Mouse (Mus musculus): ENCODE results near the gene Slc23a2. TPM values are rescaled to one million over a fixed set of nuclear protein-coding genes. Genes with fewer than 3 reads are reported as not detected.

Slc23a2 gene
- total RNA-seq, 2 experiments from 2014 or later: 125 to 132 TPM

- peak in 1 of 2 experiments; percentile 34 for DNase-seq (ENCODE audit: low spot score in 2 of 2)
- intact Hi-C loops (cut with DNase I): no loop called here
These were observed 114.2 kb downstream of the Slc23a2 start for GRCm38 (mm10) chr2:132030418-132031363.

GRCm38 (mm10) chr2:132029646-132030417 lies 115.1 kb downstream of the Slc23a2 start, which contains the start of gene Rassf2:
Gene Rassf2, minus strand, starts transcription at chr2:132030258.
- intact Hi-C loops (cut with DNase I): loop anchor here (5.0 kb wide), 1 partner anchor 43 kb away; no protein-coding TSS in a partner anchor

DNA sequence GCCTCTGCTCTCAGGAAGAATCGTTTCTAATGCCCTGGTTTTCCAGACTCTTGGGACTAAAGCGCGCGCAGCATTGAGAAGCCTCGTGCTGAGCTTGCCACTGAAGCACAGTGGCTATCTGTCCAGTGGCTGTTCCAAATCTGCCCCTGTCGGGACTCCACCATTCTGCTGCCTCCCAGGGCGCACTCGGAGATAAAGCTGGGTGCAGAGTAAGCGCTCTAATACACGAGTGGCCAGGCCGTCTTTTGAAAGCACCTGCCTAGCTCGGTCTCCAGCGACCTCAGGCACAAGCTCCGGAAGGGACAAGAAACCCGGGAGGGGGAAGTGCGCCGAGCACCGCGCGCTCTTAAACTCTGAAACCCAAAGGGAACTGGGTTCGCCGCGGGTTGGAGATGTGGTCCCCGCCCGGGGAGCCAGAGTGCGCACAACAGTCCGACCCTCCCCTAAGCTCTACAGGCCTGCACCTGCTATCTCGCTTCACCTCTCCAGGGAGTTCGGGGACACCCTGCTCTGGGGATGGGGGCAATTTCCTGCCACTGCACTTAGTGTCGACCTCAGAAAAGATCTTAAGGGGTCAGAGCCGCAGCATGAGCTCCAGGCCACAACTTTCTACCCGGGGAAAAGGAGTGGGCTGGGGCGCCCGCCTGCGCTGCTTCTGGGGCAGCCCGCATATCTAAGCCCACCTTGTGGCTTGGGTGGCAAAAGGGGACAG lies 115.9 kb downstream of the Slc23a2 start:
- intact Hi-C loops (cut with DNase I): loop anchor here (5.0 kb wide), 1 partner anchor 42 kb away; no protein-coding TSS in a partner anchor
- peak in 1 of 2 experiments; percentile 22 for DNase-seq (ENCODE audit: low spot score in 2 of 2)

More at GRCm38 (mm10) chr2:132029646-132030417, 115.1 kb downstream of the Slc23a2 start, which contains the start of gene Rassf2:
- peak; percentile 82 to 83 for DNase-seq (ENCODE audit: low spot score in 2 of 2)

DNA sequence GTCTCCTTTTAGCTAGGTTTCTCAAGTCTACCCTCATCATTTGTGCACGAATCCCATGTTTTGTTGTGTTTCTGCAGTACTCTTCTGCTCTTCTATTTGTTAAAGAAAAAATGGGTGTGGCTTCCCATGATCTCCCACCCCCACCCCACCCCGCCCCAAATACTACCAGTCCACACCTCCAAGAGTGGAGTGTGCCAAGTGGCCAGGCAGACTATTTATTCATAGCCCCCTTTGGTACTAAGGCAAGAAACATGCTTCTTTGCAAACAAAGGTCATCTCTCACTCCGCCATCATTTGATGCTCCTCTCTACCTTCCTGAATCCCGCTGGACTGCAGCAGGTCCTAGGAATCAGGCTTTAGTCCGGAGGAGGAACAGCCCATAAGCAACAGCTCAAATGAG lies 116.8 kb downstream of the Slc23a2 start:
- intact Hi-C loops (cut with DNase I): loop anchor here (5.0 kb wide), 1 partner anchor 41 kb away; no protein-coding TSS in a partner anchor
- DNase-seq (ENCODE audit: low spot score in 2 of 2): no peak

DNA sequence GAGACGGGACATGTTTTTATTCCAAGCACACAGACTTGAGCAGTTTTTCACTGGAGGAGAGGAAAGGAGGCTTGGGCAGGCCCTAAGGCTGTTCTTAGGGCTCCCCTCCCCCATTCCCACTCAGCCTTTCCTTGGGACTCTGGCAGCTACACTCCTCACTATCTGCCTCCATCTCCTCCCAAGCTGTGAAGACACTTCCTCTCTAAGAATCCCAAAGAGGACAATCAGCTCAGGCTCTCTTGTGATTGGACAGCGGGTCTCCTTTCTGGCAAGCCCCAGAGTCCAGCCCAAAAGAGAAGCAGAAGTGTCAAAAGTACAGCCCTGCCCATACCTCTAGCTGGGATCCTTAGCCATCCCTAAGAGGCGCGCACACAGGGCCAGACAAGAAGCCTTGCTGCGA lies 117.5 kb downstream of the Slc23a2 start:
- DNase-seq (ENCODE audit: low spot score in 2 of 2): peak in 1 of 2 experiments; percentile 23
- intact Hi-C loops (cut with DNase I): loop anchor here (5.0 kb wide), 1 partner anchor 40 kb away; no protein-coding TSS in a partner anchor

- intact Hi-C loops (cut with DNase I): no loop called here
- DNase-seq (ENCODE audit: low spot score in 2 of 2): no peak
These were observed 120.9 kb downstream of the Slc23a2 start for GRCm38 (mm10) chr2:132024028-132024427.

- intact Hi-C loops (cut with DNase I): no loop called here
- no peak for DNase-seq (ENCODE audit: low spot score in 2 of 2)
These were observed 122.3 kb downstream of the Slc23a2 start for GRCm38 (mm10) chr2:132022621-132023020.

DNA sequence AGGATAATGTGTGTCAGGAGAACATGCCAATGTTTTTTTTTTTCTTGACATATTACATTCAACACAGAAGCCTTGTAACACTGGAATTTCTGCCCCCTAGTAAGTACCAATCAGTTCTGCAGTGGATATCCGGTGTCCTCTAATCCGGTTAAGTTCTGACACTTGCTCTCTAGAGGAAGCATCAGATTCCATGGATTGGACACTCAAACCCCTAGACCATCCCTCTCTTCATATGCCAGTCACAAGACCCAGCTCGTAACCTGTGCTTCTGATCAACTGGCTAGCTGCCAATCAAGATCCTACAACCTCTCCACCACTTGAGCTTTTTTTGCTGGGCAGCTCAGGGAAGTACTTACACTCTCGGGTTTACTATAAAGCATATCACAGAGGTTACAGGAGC lies 123.3 kb downstream of the Slc23a2 start:
- intact Hi-C loops (cut with DNase I): no loop called here

GRCm38 (mm10) chr2:132020991-132021541 lies 123.8 kb downstream of the Slc23a2 start:
- intact Hi-C loops (cut with DNase I): no loop called here
- peak in 1 of 2 experiments; percentile 18 for DNase-seq (ENCODE audit: low spot score in 2 of 2)

More for the DNA sequence above, 123.3 kb downstream of the Slc23a2 start:
- DNase-seq (ENCODE audit: low spot score in 2 of 2): no peak

DNA sequence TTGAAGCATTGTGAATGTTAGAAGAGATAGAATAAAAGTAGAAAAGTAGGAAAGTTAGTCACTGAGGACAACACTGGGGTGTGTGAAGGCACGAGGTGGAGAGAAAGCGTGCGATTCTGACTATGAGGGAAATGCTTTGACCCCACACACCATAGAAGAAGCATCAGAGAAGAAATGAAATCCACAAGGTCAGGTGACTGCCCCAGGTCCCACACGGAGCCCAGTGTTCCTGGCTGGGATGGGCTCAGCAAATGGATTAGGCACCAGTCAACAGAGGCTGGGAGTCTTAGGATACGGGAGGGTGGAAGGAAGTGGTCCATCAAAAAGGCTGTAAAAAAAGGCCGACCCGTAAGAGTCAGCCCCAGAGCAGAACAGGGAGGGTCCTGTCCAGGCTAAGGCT lies 124.5 kb downstream of the Slc23a2 start:
- no peak for DNase-seq (ENCODE audit: low spot score in 2 of 2)
- intact Hi-C loops (cut with DNase I): no loop called here

- intact Hi-C loops (cut with DNase I): no loop called here
- DNase-seq (ENCODE audit: low spot score in 2 of 2): peak in 1 of 2 experiments; percentile 25
These were observed 125.5 kb downstream of the Slc23a2 start for GRCm38 (mm10) chr2:132019372-132019811.

- intact Hi-C loops (cut with DNase I): no loop called here
- no peak for DNase-seq (ENCODE audit: low spot score in 2 of 2)
These were observed 126.8 kb downstream of the Slc23a2 start for GRCm38 (mm10) chr2:132018156-132018555.

GRCm38 (mm10) chr2:132017611-132018010 lies 127.3 kb downstream of the Slc23a2 start:
- intact Hi-C loops (cut with DNase I): no loop called here

GRCm38 (mm10) chr2:132016034-132016433 lies 128.9 kb downstream of the Slc23a2 start:
- intact Hi-C loops (cut with DNase I): no loop called here
- no peak for DNase-seq (ENCODE audit: low spot score in 2 of 2)

More at GRCm38 (mm10) chr2:132017611-132018010, 127.3 kb downstream of the Slc23a2 start:
- no peak for DNase-seq (ENCODE audit: low spot score in 2 of 2)

GRCm38 (mm10) chr2:132013152-132013551 lies 131.8 kb downstream of the Slc23a2 start:
- intact Hi-C loops (cut with DNase I): no loop called here

GRCm38 (mm10) chr2:132010781-132011180 lies 134.1 kb downstream of the Slc23a2 start:
- intact Hi-C loops (cut with DNase I): no loop called here
- DNase-seq (ENCODE audit: low spot score in 2 of 2): no peak

More at GRCm38 (mm10) chr2:132013152-132013551, 131.8 kb downstream of the Slc23a2 start:
- DNase-seq (ENCODE audit: low spot score in 2 of 2): no peak

DNA sequence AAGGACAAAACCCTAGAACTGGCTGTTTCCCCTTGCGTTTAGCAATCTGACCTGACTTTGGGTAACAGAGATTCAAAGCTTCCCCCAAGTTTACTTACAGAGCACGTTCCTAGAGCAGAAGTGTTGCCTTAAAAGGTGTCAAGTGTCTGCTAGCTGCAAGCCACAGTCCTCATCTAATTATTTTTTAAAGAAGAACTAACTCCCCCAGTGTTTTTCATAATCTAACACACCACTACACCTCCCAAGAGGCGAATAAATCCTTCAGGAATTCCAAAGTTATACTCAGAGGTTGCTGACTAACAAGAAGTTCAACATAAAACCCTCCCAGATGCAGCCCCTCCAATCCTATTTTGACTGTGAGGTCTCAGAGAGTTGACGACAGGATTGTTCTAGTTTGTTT lies 136.7 kb downstream of the Slc23a2 start:
- intact Hi-C loops (cut with DNase I): no loop called here
- no peak for DNase-seq (ENCODE audit: low spot score in 2 of 2)

GRCm38 (mm10) chr2:132007475-132007819 lies 137.5 kb downstream of the Slc23a2 start:
- intact Hi-C loops (cut with DNase I): no loop called here
- no peak for DNase-seq (ENCODE audit: low spot score in 2 of 2)
